In genomic region chr13:31798075-31798474, GRCm38 (mm10) we compare ENCODE assay signal across 22 mouse cellular contexts. TPM values are rescaled to one million over a fixed set of nuclear protein-coding genes. Genes with fewer than 3 reads are reported as not detected.
DNase-seq lines count a peak whose midpoint lies in the region; ATAC-seq and TF ChIP-seq lines count a peak whose summit lies in the region.
"Had no signal": no experiment of that assay in that cellular context is flagged by ENCODE, and none has a peak within 500 bp of the region (broad histone marks: within the 10 kb centered on the region; RNA-seq: fewer than 3 reads in every experiment).

No protein-coding gene starts in this region.

- no peak for ATAC-seq in heart, embryonic 14.5 days (ENCODE audit: insufficient number of reproducible peaks, insufficient read depth, low FRiP score, low read depth)
- no peak for ATAC-seq in lung, embryonic 15.5 days (ENCODE audit: borderline replicate concordance, extremely low read depth, low FRiP score, low TSS enrichment)
- no peak for ATAC-seq in hindbrain, embryonic 11.5 days (ENCODE audit: low FRiP score)
- no peak for ATAC-seq in limb, embryonic 13.5 days (ENCODE audit: low FRiP score, low read depth)
- ATAC-seq: activated CD4-positive, CD25-positive, alpha-beta regulatory T cell, adult 4 months; liver, embryonic 12.5 days; Patski had no signal

- DNase-seq in heart, adult 2 months = no peak
- no peak for DNase-seq in lung, adult 18-20 months
- peak; percentile 21 for DNase-seq in hindbrain, embryonic 11.5 days (ENCODE audit: low spot score)
- no peak for DNase-seq in thymus, postnatal 25 days
- no peak for DNase-seq in gastrocnemius, adult 8-10 months (ENCODE audit: low spot score in 2 of 2)
- DNase-seq: adrenal gland, postnatal 36 days; cerebellum, adult 8-10 months; layer of hippocampus, postnatal 36 days; left cerebral cortex, postnatal 4 days; midbrain, embryonic 14.5 days; retina, postnatal 1 day; right cerebral cortex, postnatal 4 days had no signal

- H3K36me3 ChIP-seq in heart, embryonic 14.5 days (ENCODE audit: control insufficient read depth, insufficient read depth, low read length) = no peaks in the 10 kb centered on the region
- H3K36me3 ChIP-seq in heart, adult 2 months (ENCODE audit: control insufficient read depth, insufficient read depth, low read length) = no peaks in the 10 kb centered on the region
- H3K36me3 ChIP-seq in lung, embryonic 15.5 days = no peaks in the 10 kb centered on the region
- H3K36me3 ChIP-seq in hindbrain, embryonic 11.5 days (ENCODE audit: control insufficient read depth, insufficient read depth, low read length) = no peaks in the 10 kb centered on the region
- H3K36me3 ChIP-seq in limb, embryonic 13.5 days = no peaks in the 10 kb centered on the region
- H3K36me3 ChIP-seq: forebrain, embryonic 12.5 days; liver, embryonic 12.5 days had no signal

- H3K4me2 ChIP-seq in heart, embryonic 14.5 days (ENCODE audit: low read length) = peak overlapping the region; percentile 7; the same call in 1 of the 2 replicates
- peak overlapping the region; percentile 33; the same call in 1 of the 2 replicates for H3K4me2 ChIP-seq in lung, embryonic 15.5 days
- H3K4me2 ChIP-seq in hindbrain, embryonic 11.5 days (replicated peaks; ENCODE audit: low read depth, low read length) = no peak overlapping the region
- H3K4me2 ChIP-seq in limb, embryonic 13.5 days (replicated peaks) = no peak overlapping the region
- H3K4me2 ChIP-seq: forebrain, embryonic 12.5 days; liver, embryonic 12.5 days had no signal

- H3K9ac ChIP-seq in heart, embryonic 14.5 days (ENCODE audit: low read length) = no peak overlapping the region
- no peak overlapping the region for H3K9ac ChIP-seq in heart, adult 2 months (ENCODE audit: low read depth, low read length)
- H3K9ac ChIP-seq in lung, embryonic 15.5 days = no peak overlapping the region
- no peak overlapping the region for H3K9ac ChIP-seq in hindbrain, embryonic 11.5 days (ENCODE audit: low read depth, low read length)
- H3K9ac ChIP-seq in limb, embryonic 13.5 days = 0 out of 2 replicates have a peak overlapping the region, but pooled peaks have one; percentile 6
- H3K9ac ChIP-seq: forebrain, embryonic 12.5 days; liver, embryonic 12.5 days had no signal

- H3K27ac ChIP-seq in heart, embryonic 14.5 days (replicated peaks in 1 of 2; ENCODE audit: control insufficient read depth in 1 of 2, insufficient read depth in 1 of 2, low read depth in 2 of 2, low read length in 2 of 2) = no peak overlapping the region
- no peak overlapping the region for H3K27ac ChIP-seq in heart, adult 2 months
- no peak overlapping the region for H3K27ac ChIP-seq in lung, embryonic 15.5 days
- no peak overlapping the region for H3K27ac ChIP-seq in hindbrain, embryonic 11.5 days (ENCODE audit: low read depth, low read length)
- no peak overlapping the region for H3K27ac ChIP-seq in limb, embryonic 13.5 days
- H3K27ac ChIP-seq: forebrain, embryonic 12.5 days; liver, embryonic 12.5 days had no signal

- TF ChIP-seq EP300 in heart, adult 2 months (IDR thresholded peaks at IDR 0.05; ENCODE audit: insufficient read depth, low read depth, low read length) = no peak

- peaks cover 43% of the 10 kb centered on the region for H3K27me3 ChIP-seq in heart, embryonic 14.5 days (ENCODE audit: control insufficient read depth, insufficient read depth, low read length)
- peaks cover 8% of the 10 kb centered on the region for H3K27me3 ChIP-seq in heart, adult 2 months (ENCODE audit: control insufficient read depth, insufficient read depth, low read length)
- peaks cover 92% of the 10 kb centered on the region for H3K27me3 ChIP-seq in lung, embryonic 15.5 days
- peaks cover 41% of the 10 kb centered on the region for H3K27me3 ChIP-seq in hindbrain, embryonic 11.5 days (ENCODE audit: control insufficient read depth, insufficient read depth, low read length)
- H3K27me3 ChIP-seq in limb, embryonic 13.5 days = peaks cover 87% of the 10 kb centered on the region
- H3K27me3 ChIP-seq: Patski had no signal

- intact Hi-C loops in heart, adult 2 months (cut with DNase I) = no loop called here

- H3K79me2 ChIP-seq in heart, adult 2 months (replicated peaks; ENCODE audit: control insufficient read depth, insufficient read depth, low read length) = no peaks in the 10 kb centered on the region

- no peak overlapping the region for H3K4me3 ChIP-seq in heart, embryonic 14.5 days (ENCODE audit: control insufficient read depth in 1 of 2, insufficient read depth in 1 of 2, low read depth in 1 of 2, low read length in 2 of 2)
- H3K4me3 ChIP-seq in heart, adult 2 months = no peak overlapping the region
- H3K4me3 ChIP-seq in lung, embryonic 15.5 days = no peak overlapping the region
- no peak overlapping the region for H3K4me3 ChIP-seq in hindbrain, embryonic 11.5 days (ENCODE audit: low read depth, low read length)
- no peak overlapping the region for H3K4me3 ChIP-seq in limb, embryonic 13.5 days
- H3K4me3 ChIP-seq: forebrain, embryonic 12.5 days; liver, embryonic 12.5 days; myocyte had no signal

- TF ChIP-seq CTCF in heart, adult 2 months (IDR thresholded peaks at IDR 0.05) = no peak

- H3K9me3 ChIP-seq in heart, embryonic 14.5 days (ENCODE audit: control insufficient read depth, low read length) = no peaks in the 10 kb centered on the region
- no peaks in the 10 kb centered on the region for H3K9me3 ChIP-seq in lung, embryonic 15.5 days
- no peaks in the 10 kb centered on the region for H3K9me3 ChIP-seq in hindbrain, embryonic 11.5 days (ENCODE audit: control insufficient read depth, low read length)
- H3K9me3 ChIP-seq in limb, embryonic 13.5 days = no peaks in the 10 kb centered on the region
- H3K9me3 ChIP-seq: forebrain, embryonic 12.5 days; liver, embryonic 12.5 days had no signal

- peaks cover 11 to 19% of the 10 kb centered on the region in 2 experiments for H3K4me1 ChIP-seq in heart, embryonic 14.5 days (ENCODE audit: control insufficient read depth in 2 of 2, insufficient read depth in 2 of 2, low read length in 2 of 2)
- no peaks in the 10 kb centered on the region; the same call in 1 of the 2 replicates for H3K4me1 ChIP-seq in heart, adult 2 months (ENCODE audit: control insufficient read depth, insufficient read depth, low read length)
- peaks cover 30% of the 10 kb centered on the region for H3K4me1 ChIP-seq in lung, embryonic 15.5 days
- peaks cover 2% of the 10 kb centered on the region; the same call in 1 of the 2 replicates for H3K4me1 ChIP-seq in hindbrain, embryonic 11.5 days (replicated peaks; ENCODE audit: control insufficient read depth, insufficient read depth, low read length)
- peaks cover 51% of the 10 kb centered on the region for H3K4me1 ChIP-seq in limb, embryonic 13.5 days

- no peak for TF ChIP-seq POLR2A in heart, adult 2 months (IDR thresholded peaks at IDR 0.05; ENCODE audit: insufficient read depth, low read depth, low read length)

- 7% methylated on average over 9 of the region's 9 CpGs for WGBS in heart, embryonic 14.5 days
- 28% methylated on average over 9 of the region's 9 CpGs for WGBS in heart, adult 2 months
- 9% methylated on average over 9 of the region's 9 CpGs for WGBS in lung, embryonic 15.5 days
- 32% methylated on average over 9 of the region's 9 CpGs for WGBS in hindbrain, embryonic 11.5 days
- 21% methylated on average over 9 of the region's 9 CpGs for WGBS in limb, embryonic 13.5 days

RNA-seq across cellular contexts. Expression of gene Foxc1, which starts 8.4 kb away (rescaled TPM):
- polyA plus RNA-seq in heart, embryonic 14.5 days (2014; fragmentation: Nextera tagmentation; extraction: Ambion mirVana) = 4.3 and 5.0 TPM in 2 replicates
- 1 to 10 TPM; 3.8 to 5.8 TPM for total RNA-seq in heart, adult 2 months (2021)
- 1.8 and 2.2 TPM in 2 replicates for polyA plus RNA-seq in heart, adult 2 months (2012; rRNA removed)
- 0.47 and 0.53 TPM in 2 replicates for polyA plus RNA-seq in lung, embryonic 15.5 days (2015; fragmentation: Nextera tagmentation; extraction: Ambion mirVana)
- 5.6 and 6.1 TPM in 2 replicates for polyA plus RNA-seq in hindbrain, embryonic 11.5 days (2014; fragmentation: Nextera tagmentation; extraction: Ambion mirVana)
- polyA plus RNA-seq in limb, embryonic 13.5 days (2015; fragmentation: Nextera tagmentation; extraction: Ambion mirVana) = 5.1 and 6.8 TPM in 2 replicates
- under 1 TPM; 0.39 to 0.83 (median 0.65) TPM for total RNA-seq in gastrocnemius, adult 8-10 months (2022)
- total RNA-seq: common myeloid progenitor, adult 5-6 weeks; neutrophil, adult 5-6 weeks had no signal
- polyA plus RNA-seq: activated CD4-positive, CD25-positive, alpha-beta regulatory T cell, adult 4 months had no signal

Comparison
In these comparisons a context has a peak if more than half of its experiments do, and no peak if none do; other contexts are left out.
1. H3K4me2 ChIP-seq: peak in heart, embryonic 14.5 days (single experiment) and lung, embryonic 15.5 days (single experiment); none in hindbrain, embryonic 11.5 days (single experiment) and limb, embryonic 13.5 days (single experiment).